Mouse (Mus musculus): ENCODE measurements at regions not wholly inside any gene's neighbourhood (a gene's known extent, or its start where the extent isn't known, plus 50 kb on each side); places are given as distances from the start of the nearest gene placed in this dataset.

GRCm38 (mm10) chr4:32161871-32162656, 76.5 kb upstream of the Bach2 start:
- Histone ChIP-seq H3K9me3 (ENCODE audit: control insufficient read depth, low read length) (no peaks in the 10 kb centered on the region), H3K9ac (ENCODE audit: low read depth, low read length, severe bottlenecking) (no peak overlapping the region), H3K27me3 (ENCODE audit: control insufficient read depth, insufficient read depth, low read length) (no peaks in the 10 kb centered on the region), H3K36me3 (ENCODE audit: control insufficient read depth, insufficient read depth, low read length) (no peaks in the 10 kb centered on the region), H3K4me1 (ENCODE audit: control insufficient read depth, insufficient read depth, low read length) (peaks cover 16% of the 10 kb centered on the region), H3K4me3 (replicated peaks; ENCODE audit: low read length) (no peak overlapping the region), H3K4me2 (replicated peaks; ENCODE audit: low read depth, low read length, severe bottlenecking) (no peak overlapping the region), H3K27ac (replicated peaks; ENCODE audit: low read depth, low read length) (no peak overlapping the region)
- no peak for TF ChIP-seq POLR2A (IDR thresholded peaks at IDR 0.05; ENCODE audit: borderline replicate concordance, extremely low read depth, insufficient read depth, insufficient read length)
- DNase-seq (ENCODE audit: low spot score), result no peak
- no peak for ATAC-seq (ENCODE audit: low FRiP score, low read depth)
- 41% methylated on average over 10 of the region's 10 CpGs for WGBS

- no peak overlapping the region for H3K9ac ChIP-seq (ENCODE audit: low read depth, low read length, severe bottlenecking)
- H3K27me3 ChIP-seq (ENCODE audit: control insufficient read depth, insufficient read depth, low read length), result no peaks in the 10 kb centered on the region
- no peaks in the 10 kb centered on the region for H3K36me3 ChIP-seq (ENCODE audit: control insufficient read depth, insufficient read depth, low read length)
- H3K27ac ChIP-seq (replicated peaks; ENCODE audit: low read depth, low read length), result no peak overlapping the region
- 84% methylated on average over 12 of the region's 12 CpGs for WGBS
- peaks cover 15% of the 10 kb centered on the region for H3K4me1 ChIP-seq (ENCODE audit: control insufficient read depth, insufficient read depth, low read length)
- no peak overlapping the region for H3K4me2 ChIP-seq (replicated peaks; ENCODE audit: low read depth, low read length, severe bottlenecking)
- H3K4me3 ChIP-seq (replicated peaks; ENCODE audit: low read length), result no peak overlapping the region
- DNase-seq (ENCODE audit: low spot score), result no peak
- ATAC-seq (ENCODE audit: low FRiP score, low read depth), result no peak
- no peak for TF ChIP-seq POLR2A (IDR thresholded peaks at IDR 0.05; ENCODE audit: borderline replicate concordance, extremely low read depth, insufficient read depth, insufficient read length)
- no peaks in the 10 kb centered on the region for H3K9me3 ChIP-seq (ENCODE audit: control insufficient read depth, low read length)
Measured at GRCm38 (mm10) chr4:32162694-32163240, 75.8 kb upstream of the Bach2 start.

- TF ChIP-seq POLR2A (IDR thresholded peaks at IDR 0.05; ENCODE audit: borderline replicate concordance, extremely low read depth, insufficient read depth, insufficient read length), result no peak
- no peaks in the 10 kb centered on the region for H3K9me3 ChIP-seq (ENCODE audit: control insufficient read depth, low read length)
- H3K4me2 ChIP-seq (replicated peaks; ENCODE audit: low read depth, low read length, severe bottlenecking), result no peak overlapping the region
- peaks cover 9% of the 10 kb centered on the region for H3K4me1 ChIP-seq (ENCODE audit: control insufficient read depth, insufficient read depth, low read length)
- WGBS, result 75% methylated on average over 11 of the region's 11 CpGs
- H3K4me3 ChIP-seq (replicated peaks; ENCODE audit: low read length), result no peak overlapping the region
- no peak overlapping the region for H3K9ac ChIP-seq (ENCODE audit: low read depth, low read length, severe bottlenecking)
- no peak overlapping the region for H3K27ac ChIP-seq (replicated peaks; ENCODE audit: low read depth, low read length)
- ATAC-seq (ENCODE audit: low FRiP score, low read depth) (no peak), DNase-seq (ENCODE audit: low spot score) (no peak)
- H3K27me3 ChIP-seq (ENCODE audit: control insufficient read depth, insufficient read depth, low read length), result no peaks in the 10 kb centered on the region
- no peaks in the 10 kb centered on the region for H3K36me3 ChIP-seq (ENCODE audit: control insufficient read depth, insufficient read depth, low read length)
Measured at GRCm38 (mm10) chr4:32164081-32164641, 74.4 kb upstream of the Bach2 start.

GRCm38 (mm10) chr4:32164736-32165241, 73.8 kb upstream of the Bach2 start:
- Histone ChIP-seq H3K36me3 (ENCODE audit: control insufficient read depth, insufficient read depth, low read length) (no peaks in the 10 kb centered on the region), H3K4me1 (ENCODE audit: control insufficient read depth, insufficient read depth, low read length) (peaks cover 11% of the 10 kb centered on the region), H3K9me3 (ENCODE audit: control insufficient read depth, low read length) (no peaks in the 10 kb centered on the region), H3K4me3 (replicated peaks; ENCODE audit: low read length) (no peak overlapping the region), H3K9ac (ENCODE audit: low read depth, low read length, severe bottlenecking) (no peak overlapping the region), H3K27ac (replicated peaks; ENCODE audit: low read depth, low read length) (no peak overlapping the region), H3K27me3 (ENCODE audit: control insufficient read depth, insufficient read depth, low read length) (no peaks in the 10 kb centered on the region), H3K4me2 (replicated peaks; ENCODE audit: low read depth, low read length, severe bottlenecking) (no peak overlapping the region)
- ATAC-seq (ENCODE audit: low FRiP score, low read depth) (no peak), DNase-seq (ENCODE audit: low spot score) (no peak)
- TF ChIP-seq POLR2A (IDR thresholded peaks at IDR 0.05; ENCODE audit: borderline replicate concordance, extremely low read depth, insufficient read depth, insufficient read length), result no peak
- WGBS, result 78% methylated on average over 11 of the region's 11 CpGs

- Histone ChIP-seq H3K4me3 (replicated peaks; ENCODE audit: low read length) (no peak overlapping the region), H3K36me3 (ENCODE audit: control insufficient read depth, insufficient read depth, low read length) (no peaks in the 10 kb centered on the region), H3K27me3 (ENCODE audit: control insufficient read depth, insufficient read depth, low read length) (no peaks in the 10 kb centered on the region), H3K4me2 (replicated peaks; ENCODE audit: low read depth, low read length, severe bottlenecking) (no peak overlapping the region), H3K27ac (replicated peaks; ENCODE audit: low read depth, low read length) (no peak overlapping the region), H3K9ac (ENCODE audit: low read depth, low read length, severe bottlenecking) (no peak overlapping the region), H3K4me1 (ENCODE audit: control insufficient read depth, insufficient read depth, low read length) (peaks cover 19% of the 10 kb centered on the region), H3K9me3 (ENCODE audit: control insufficient read depth, low read length) (no peaks in the 10 kb centered on the region)
- no peak for TF ChIP-seq POLR2A (IDR thresholded peaks at IDR 0.05; ENCODE audit: borderline replicate concordance, extremely low read depth, insufficient read depth, insufficient read length)
- DNase-seq (ENCODE audit: low spot score), result no peak
- WGBS, result 49% methylated on average over 12 of the region's 12 CpGs
- ATAC-seq (ENCODE audit: low FRiP score, low read depth), result no peak
Measured at GRCm38 (mm10) chr4:32165918-32166528, 72.6 kb upstream of the Bach2 start.
